Comparison of ENCODE assay signal across 13 mouse cellular contexts in the genomic region with DNA sequence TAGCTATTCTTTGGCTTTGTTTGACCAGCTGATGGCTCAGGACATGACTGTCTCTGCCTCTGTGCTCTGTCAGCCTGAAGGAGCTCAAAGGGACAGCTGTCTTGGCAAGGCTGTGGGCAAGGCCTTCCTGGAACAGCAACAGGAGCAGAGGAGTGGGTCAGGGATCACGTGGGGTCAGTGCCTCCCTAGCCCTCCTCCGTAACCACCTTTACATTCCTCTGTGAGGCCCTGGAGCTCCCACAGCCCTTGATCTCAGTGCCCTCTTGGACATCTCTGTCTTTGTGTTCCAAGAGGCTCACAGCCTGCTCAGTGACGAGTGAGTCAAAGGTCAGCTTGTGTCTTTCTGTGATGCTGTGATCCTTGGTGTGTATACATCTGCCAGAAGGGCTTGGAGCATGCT. TPM values are rescaled to one million over a fixed set of nuclear protein-coding genes. Genes with fewer than 3 reads are reported as not detected.
DNase-seq lines count a peak whose midpoint lies in the region; ATAC-seq and TF ChIP-seq lines count a peak whose summit lies in the region.
"Had no signal": no experiment of that assay in that cellular context is flagged by ENCODE, and none has a peak within 500 bp of the region (broad histone marks: within the 10 kb centered on the region; RNA-seq: fewer than 3 reads in every experiment).

No protein-coding gene starts in this region.

- H3K9ac ChIP-seq in heart, embryonic 12.5 days: no peak overlapping the region
- H3K9ac ChIP-seq in midbrain, embryonic 11.5 days (ENCODE audit: low read length): no peak overlapping the region; the same call in 1 of the 2 replicates
- no peak overlapping the region for H3K9ac ChIP-seq in midbrain, embryonic 16.5 days (ENCODE audit: low read depth, low read length)
- no peak overlapping the region for H3K9ac ChIP-seq in hindbrain, postnatal 0 days (replicated peaks; ENCODE audit: low read length)
- H3K9ac ChIP-seq: embryonic facial prominence, embryonic 15.5 days; liver, postnatal 0 days had no signal

- H3K9me3 ChIP-seq in heart, embryonic 12.5 days (replicated peaks): no peaks in the 10 kb centered on the region
- no peaks in the 10 kb centered on the region for H3K9me3 ChIP-seq in midbrain, embryonic 11.5 days (ENCODE audit: control insufficient read depth, low read length)
- H3K9me3 ChIP-seq in midbrain, embryonic 16.5 days (replicated peaks; ENCODE audit: control insufficient read depth, low read length, poor library complexity, severe bottlenecking): no peaks in the 10 kb centered on the region
- H3K9me3 ChIP-seq in hindbrain, postnatal 0 days (ENCODE audit: low read length): no peaks in the 10 kb centered on the region
- H3K9me3 ChIP-seq: embryonic facial prominence, embryonic 15.5 days had no signal

- WGBS in heart, embryonic 12.5 days: 42% methylated on average over 3 of the region's 3 CpGs
- WGBS in midbrain, embryonic 11.5 days: 6% methylated on average over 3 of the region's 3 CpGs
- 27% methylated on average over 3 of the region's 3 CpGs for WGBS in midbrain, embryonic 16.5 days
- WGBS in hindbrain, postnatal 0 days: 35% methylated on average over 3 of the region's 3 CpGs
- 83% methylated on average over 3 of the region's 3 CpGs for WGBS in thymus, adult 2 months
- 56% methylated on average over 3 of the region's 3 CpGs for WGBS in cerebellum, adult 2 months

- H3K4me3 ChIP-seq in heart, embryonic 12.5 days: no peak overlapping the region
- no peak overlapping the region for H3K4me3 ChIP-seq in midbrain, embryonic 11.5 days (ENCODE audit: low read depth, low read length)
- no peak overlapping the region for H3K4me3 ChIP-seq in midbrain, embryonic 16.5 days (ENCODE audit: low read depth, low read length)
- no peak overlapping the region for H3K4me3 ChIP-seq in hindbrain, postnatal 0 days (ENCODE audit: low read length)
- H3K4me3 ChIP-seq in thymus, adult 2 months (ENCODE audit: control insufficient read depth, insufficient read depth, low read length): no peak overlapping the region
- H3K4me3 ChIP-seq in cerebellum, adult 2 months (replicated peaks; ENCODE audit: insufficient read depth, low read depth, low read length): no peak overlapping the region
- H3K4me3 ChIP-seq: embryonic facial prominence, embryonic 15.5 days had no signal

- 0 out of 2 replicates have a peak, but pooled peaks have one; percentile 16 for ATAC-seq in heart, embryonic 12.5 days (ENCODE audit: insufficient number of reproducible peaks, low FRiP score)
- peak; percentile 19; the same call in 1 of the 2 replicates for ATAC-seq in midbrain, embryonic 11.5 days (ENCODE audit: low FRiP score)
- ATAC-seq in midbrain, embryonic 16.5 days: no peak
- ATAC-seq in hindbrain, postnatal 0 days: 0 out of 2 replicates have a peak, but pooled peaks have one; percentile 25
- ATAC-seq: liver, postnatal 0 days had no signal

- intact Hi-C loops in heart, postnatal 10 days (cut with DNase I): no loop called here

- no peaks in the 10 kb centered on the region for H3K27me3 ChIP-seq in heart, embryonic 12.5 days (replicated peaks)
- peaks cover 4% of the 10 kb centered on the region for H3K27me3 ChIP-seq in midbrain, embryonic 11.5 days (ENCODE audit: control insufficient read depth, insufficient read depth, low read length)
- no peaks in the 10 kb centered on the region for H3K27me3 ChIP-seq in midbrain, embryonic 16.5 days (ENCODE audit: control insufficient read depth, insufficient read depth, low read depth, low read length)
- H3K27me3 ChIP-seq in hindbrain, postnatal 0 days (ENCODE audit: insufficient read depth, low read length): no peaks in the 10 kb centered on the region
- H3K27me3 ChIP-seq in thymus, adult 2 months (ENCODE audit: control insufficient read depth, insufficient read depth, low read length): no peaks in the 10 kb centered on the region
- H3K27me3 ChIP-seq in cerebellum, adult 2 months (ENCODE audit: control insufficient read depth, insufficient read depth, low read length): no peaks in the 10 kb centered on the region
- H3K27me3 ChIP-seq: CH12.LX; embryonic facial prominence, embryonic 15.5 days had no signal

- no peak for DNase-seq in heart, postnatal 10 days
- peak; percentile 87 for DNase-seq in midbrain, embryonic 11.5 days (ENCODE audit: low spot score, missing footprints)
- no peak for DNase-seq in hindbrain, postnatal 0 days (ENCODE audit: low spot score)
- DNase-seq in thymus, adult 2 months: no peak
- DNase-seq in urinary bladder, postnatal 25 days (ENCODE audit: low spot score): no peak
- DNase-seq in cerebellum, adult 2 months: no peak
- DNase-seq: cerebellum, adult 8-10 months; liver, postnatal 0 days had no signal

- H3K36me3 ChIP-seq in heart, embryonic 12.5 days: no peaks in the 10 kb centered on the region
- H3K36me3 ChIP-seq in midbrain, embryonic 11.5 days (ENCODE audit: control insufficient read depth, insufficient read depth, low read length): no peaks in the 10 kb centered on the region
- H3K36me3 ChIP-seq in midbrain, embryonic 16.5 days (ENCODE audit: control insufficient read depth, insufficient read depth, low read length): no peaks in the 10 kb centered on the region
- H3K36me3 ChIP-seq in hindbrain, postnatal 0 days (ENCODE audit: insufficient read depth, low read length): no peaks in the 10 kb centered on the region
- no peaks in the 10 kb centered on the region for H3K36me3 ChIP-seq in thymus, adult 2 months (ENCODE audit: control insufficient read depth, insufficient read depth, low read length)
- H3K36me3 ChIP-seq: embryonic facial prominence, embryonic 15.5 days had no signal

- TF ChIP-seq POLR2A in thymus, adult 2 months (IDR thresholded peaks at IDR 0.05; ENCODE audit: control insufficient read depth, extremely low read depth, insufficient read depth, low read length, poor library complexity): no peak
- no peak for TF ChIP-seq POLR2A in cerebellum, adult 2 months (IDR thresholded peaks at IDR 0.05; ENCODE audit: borderline replicate concordance, insufficient read depth, low read length)

- no peak for TF ChIP-seq CTCF in hindbrain, postnatal 0 days (IDR thresholded peaks at IDR 0.05; ENCODE audit: low read depth)
- no peak for TF ChIP-seq CTCF in thymus, adult 2 months (IDR thresholded peaks at IDR 0.05; ENCODE audit: borderline replicate concordance, control insufficient read depth, extremely low read depth, insufficient read depth, low read length, poor library complexity)
- no peak for TF ChIP-seq CTCF in cerebellum, adult 2 months (IDR thresholded peaks at IDR 0.05; ENCODE audit: borderline replicate concordance, insufficient read depth, low read depth, low read length)

- H3K4me2 ChIP-seq in heart, embryonic 12.5 days: no peak overlapping the region
- H3K4me2 ChIP-seq in midbrain, embryonic 11.5 days: no peak overlapping the region
- H3K4me2 ChIP-seq in midbrain, embryonic 16.5 days (ENCODE audit: low read length): no peak overlapping the region
- no peak overlapping the region for H3K4me2 ChIP-seq in hindbrain, postnatal 0 days (ENCODE audit: low read depth, low read length)
- H3K4me2 ChIP-seq: embryonic facial prominence, embryonic 15.5 days had no signal

- H3K4me1 ChIP-seq in heart, embryonic 12.5 days (replicated peaks): peaks cover 41% of the 10 kb centered on the region
- peaks cover 19% of the 10 kb centered on the region for H3K4me1 ChIP-seq in midbrain, embryonic 11.5 days (ENCODE audit: control insufficient read depth, insufficient read depth, low read length)
- H3K4me1 ChIP-seq in midbrain, embryonic 16.5 days (ENCODE audit: control insufficient read depth, insufficient read depth, low read length): peaks cover 62% of the 10 kb centered on the region
- peaks cover 19% of the 10 kb centered on the region for H3K4me1 ChIP-seq in hindbrain, postnatal 0 days (ENCODE audit: insufficient read depth, low read length)
- H3K4me1 ChIP-seq in thymus, adult 2 months (replicated peaks; ENCODE audit: control insufficient read depth, insufficient read depth, low read length): peaks cover 2% of the 10 kb centered on the region
- peaks cover 20% of the 10 kb centered on the region for H3K4me1 ChIP-seq in cerebellum, adult 2 months (ENCODE audit: control insufficient read depth, insufficient read depth, low read length)

- H3K27ac ChIP-seq in heart, embryonic 12.5 days (ENCODE audit: poor library complexity, severe bottlenecking): 0 out of 2 replicates have a peak overlapping the region, but pooled peaks have one; percentile 8
- peak overlapping the region; percentile 5 for H3K27ac ChIP-seq in midbrain, embryonic 11.5 days (ENCODE audit: low read depth, low read length)
- no peak overlapping the region for H3K27ac ChIP-seq in midbrain, embryonic 16.5 days (ENCODE audit: low read length)
- H3K27ac ChIP-seq in hindbrain, postnatal 0 days: peak overlapping the region; percentile 36; the same call in 1 of the 2 replicates
- H3K27ac ChIP-seq in thymus, adult 2 months (ENCODE audit: control insufficient read depth, insufficient read depth, low read length): no peak overlapping the region
- no peak overlapping the region for H3K27ac ChIP-seq in cerebellum, adult 2 months (ENCODE audit: insufficient read depth, low read length)
- H3K27ac ChIP-seq: embryonic facial prominence, embryonic 15.5 days had no signal

RNA-seq across cellular contexts. Expression of a gene that starts 39.4 kb away (rescaled TPM):
- polyA plus RNA-seq in heart, embryonic 12.5 days (2016; fragmentation: Nextera tagmentation; extraction: Ambion mirVana): 3.0 and 3.4 TPM in 2 replicates
- total RNA-seq in heart, postnatal 10 days (2021): 1 to 10 TPM; 5.1 to 6.0 TPM
- polyA plus RNA-seq in midbrain, embryonic 11.5 days (2014; fragmentation: Nextera tagmentation; extraction: Ambion mirVana): 38.8 and 43.1 TPM in 2 replicates
- 140 and 155 TPM in 2 replicates for polyA plus RNA-seq in midbrain, embryonic 16.5 days (2015; fragmentation: Nextera tagmentation; extraction: Ambion mirVana)
- 292 and 327 TPM in 2 replicates for total RNA-seq in hindbrain, postnatal 0 days (2014; rRNA removed)
- 97.4 and 111 TPM in 2 replicates for polyA plus RNA-seq in hindbrain, postnatal 0 days (2015; fragmentation: Nextera tagmentation; extraction: Ambion mirVana)
- 0.96 and 1.3 TPM in 2 replicates for polyA plus RNA-seq in thymus, adult 2 months (2012; rRNA removed)
- polyA plus RNA-seq in cerebellum, adult 2 months (2012; rRNA removed): 76.4 and 78.9 TPM in 2 replicates
- total RNA-seq: megakaryocyte-erythroid progenitor cell, adult 5-6 weeks had no signal

RNA-seq across cellular contexts. Expression of a gene that starts 46.4 kb away (rescaled TPM):
- polyA plus RNA-seq in heart, embryonic 12.5 days (2016; fragmentation: Nextera tagmentation; extraction: Ambion mirVana): 1,302 and 1,316 TPM in 2 replicates
- total RNA-seq in heart, postnatal 10 days (2021): 100 to 1,000 TPM; 442 to 536 TPM
- polyA plus RNA-seq in midbrain, embryonic 11.5 days (2014; fragmentation: Nextera tagmentation; extraction: Ambion mirVana): 202 and 210 TPM in 2 replicates
- 185 and 203 TPM in 2 replicates for polyA plus RNA-seq in midbrain, embryonic 16.5 days (2015; fragmentation: Nextera tagmentation; extraction: Ambion mirVana)
- 214 and 215 TPM in 2 replicates for total RNA-seq in hindbrain, postnatal 0 days (2014; rRNA removed)
- 161 TPM in 2 replicates for polyA plus RNA-seq in hindbrain, postnatal 0 days (2015; fragmentation: Nextera tagmentation; extraction: Ambion mirVana)
- polyA plus RNA-seq in thymus, adult 2 months (2012; rRNA removed): 53.3 and 66.1 TPM in 2 replicates
- polyA plus RNA-seq in cerebellum, adult 2 months (2012; rRNA removed): 24.9 and 25.4 TPM in 2 replicates
- total RNA-seq: CH12.LX; megakaryocyte-erythroid progenitor cell, adult 5-6 weeks had no signal

Comparison
In these comparisons a context has a peak if more than half of its experiments do, and no peak if none do; other contexts are left out.
1. H3K27ac ChIP-seq: peak in heart, embryonic 12.5 days (single experiment), midbrain, embryonic 11.5 days (single experiment) and hindbrain, postnatal 0 days (single experiment); none in midbrain, embryonic 16.5 days (single experiment), thymus, adult 2 months (single experiment) and cerebellum, adult 2 months (single experiment).